Mouse (Mus musculus): ENCODE measurements around the gene Sapcd1. TPM values are rescaled to one million over a fixed set of nuclear protein-coding genes. Genes with fewer than 3 reads are reported as not detected.
"Not testable (repeated sequence)": the region's sequence is repeated elsewhere in the genome, so short reads cannot be mapped to it uniquely, and the experiment has no call there.

The Sapcd1 gene
- polyA plus RNA-seq, 1 experiment from 2014 or later, result 21.5 TPM

- H3K36me3 ChIP-seq, result no peaks in the 10 kb centered on the region
- 84% methylated on average over 7 of the region's 7 CpGs for WGBS
- H3K27ac ChIP-seq (replicated peaks), result peak overlapping the region; percentile 23
- H3K9ac ChIP-seq, result no peak overlapping the region
- H3K9me3 ChIP-seq (replicated peaks), result no peaks in the 10 kb centered on the region
- H3K4me3 ChIP-seq (replicated peaks), result peak overlapping the region; percentile 61
- peaks cover 48% of the 10 kb centered on the region for H3K4me1 ChIP-seq
- no peak for ATAC-seq (ENCODE audit: insufficient number of reproducible peaks, low FRiP score, low TSS enrichment, low read depth)
- no peaks in the 10 kb centered on the region for H3K27me3 ChIP-seq
- peak overlapping the region; percentile 98 for H3K4me2 ChIP-seq (replicated peaks)
Measured at GRCm38 (mm10) chr17:35044904-35045806, 17.3 kb upstream of the Sapcd1 start.

- H3K4me1 ChIP-seq, result peaks cover 35% of the 10 kb centered on the region
- H3K36me3 ChIP-seq, result no peaks in the 10 kb centered on the region
- no peak overlapping the region for H3K4me3 ChIP-seq (replicated peaks)
- H3K9ac ChIP-seq, result no peak overlapping the region
- ATAC-seq (ENCODE audit: insufficient number of reproducible peaks, low FRiP score, low TSS enrichment, low read depth), result no peak
- WGBS, result 73% methylated on average over 4 of the region's 4 CpGs
- H3K27ac ChIP-seq (replicated peaks), result peak overlapping the region; percentile 36; the same call in 1 of the 2 replicates
- no peak overlapping the region for H3K4me2 ChIP-seq (replicated peaks)
- H3K27me3 ChIP-seq, result no peaks in the 10 kb centered on the region
- H3K9me3 ChIP-seq (replicated peaks), result no peaks in the 10 kb centered on the region
Measured at GRCm38 (mm10) chr17:35043794-35044193, 16.0 kb upstream of the Sapcd1 start.

- no peaks in the 10 kb centered on the region for H3K9me3 ChIP-seq (replicated peaks)
- no peaks in the 10 kb centered on the region for H3K27me3 ChIP-seq
- no peak overlapping the region for H3K4me3 ChIP-seq (replicated peaks)
- H3K4me2 ChIP-seq (replicated peaks), result no peak overlapping the region
- H3K27ac ChIP-seq (replicated peaks), result no peak overlapping the region
- 0 out of 2 replicates have a peak, but pooled peaks cover 3% of the 10 kb centered on the region for H3K4me1 ChIP-seq
- H3K36me3 ChIP-seq, result no peaks in the 10 kb centered on the region
- WGBS, result 70% methylated on average over 11 of the region's 11 CpGs
- no peak for ATAC-seq (ENCODE audit: insufficient number of reproducible peaks, low FRiP score, low TSS enrichment, low read depth)
- no peak overlapping the region for H3K9ac ChIP-seq
Measured at GRCm38 (mm10) chr17:35039121-35039873, 11.5 kb upstream of the Sapcd1 start.

- H3K9me3 ChIP-seq (replicated peaks), result no peaks in the 10 kb centered on the region
- no peaks in the 10 kb centered on the region for H3K36me3 ChIP-seq
- H3K27me3 ChIP-seq, result no peaks in the 10 kb centered on the region
- no peak overlapping the region for H3K4me3 ChIP-seq (replicated peaks)
- peaks cover under 1% of the 10 kb centered on the region; the same call in 1 of the 2 replicates for H3K4me1 ChIP-seq
- 56% methylated on average over 6 of the region's 6 CpGs for WGBS
- H3K4me2 ChIP-seq (replicated peaks), result no peak overlapping the region
- H3K27ac ChIP-seq (replicated peaks), result no peak overlapping the region
- no peak for ATAC-seq (ENCODE audit: insufficient number of reproducible peaks, low FRiP score, low TSS enrichment, low read depth)
- H3K9ac ChIP-seq, result no peak overlapping the region
Measured at GRCm38 (mm10) chr17:35034896-35035295, 7.1 kb upstream of the Sapcd1 start.

- not testable (repeated sequence) for ATAC-seq (ENCODE audit: insufficient number of reproducible peaks, low FRiP score, low TSS enrichment, low read depth); H3K27ac ChIP-seq (replicated peaks); H3K36me3 ChIP-seq; H3K4me3 ChIP-seq (replicated peaks); H3K4me2 ChIP-seq (replicated peaks); H3K27me3 ChIP-seq; H3K9ac ChIP-seq; H3K9me3 ChIP-seq (replicated peaks)
- peaks cover 12% of the 10 kb centered on the region for H3K4me1 ChIP-seq
- WGBS, result 68% methylated on average over 1 of the region's 1 CpGs
Measured at GRCm38 (mm10) chr17:35033703-35034102, 5.9 kb upstream of the Sapcd1 start.

GRCm38 (mm10) chr17:35032323-35032870 is 4.6 kb upstream of the Sapcd1 start:
- H3K9ac ChIP-seq, result no peak overlapping the region
- no peak overlapping the region for H3K4me3 ChIP-seq (replicated peaks)
- WGBS, result 73% methylated on average over 8 of the region's 8 CpGs
- H3K27me3 ChIP-seq, result no peaks in the 10 kb centered on the region
- H3K9me3 ChIP-seq (replicated peaks), result no peaks in the 10 kb centered on the region
- ATAC-seq (ENCODE audit: insufficient number of reproducible peaks, low FRiP score, low TSS enrichment, low read depth), result no peak
- no peaks in the 10 kb centered on the region for H3K36me3 ChIP-seq
- peaks cover 25% of the 10 kb centered on the region for H3K4me1 ChIP-seq
- H3K4me2 ChIP-seq (replicated peaks), result no peak overlapping the region
- no peak overlapping the region for H3K27ac ChIP-seq (replicated peaks)

- no peak overlapping the region for H3K4me2 ChIP-seq (replicated peaks)
- no peak overlapping the region for H3K27ac ChIP-seq (replicated peaks)
- H3K4me1 ChIP-seq, result peaks cover 28% of the 10 kb centered on the region
- H3K27me3 ChIP-seq, result no peaks in the 10 kb centered on the region
- H3K4me3 ChIP-seq (replicated peaks), result no peak overlapping the region
- no peak for ATAC-seq (ENCODE audit: insufficient number of reproducible peaks, low FRiP score, low TSS enrichment, low read depth)
- no peaks in the 10 kb centered on the region for H3K9me3 ChIP-seq (replicated peaks)
- WGBS, result 82% methylated on average over 7 of the region's 7 CpGs
- no peak overlapping the region for H3K9ac ChIP-seq
- H3K36me3 ChIP-seq, result no peaks in the 10 kb centered on the region
Measured at GRCm38 (mm10) chr17:35031880-35032279, 4.1 kb upstream of the Sapcd1 start.

GRCm38 (mm10) chr17:35031272-35031671 is 3.5 kb upstream of the Sapcd1 start:
- ATAC-seq (ENCODE audit: insufficient number of reproducible peaks, low FRiP score, low TSS enrichment, low read depth), result no peak
- H3K36me3 ChIP-seq, result no peaks in the 10 kb centered on the region
- no peak overlapping the region for H3K4me2 ChIP-seq (replicated peaks)
- peaks cover 34% of the 10 kb centered on the region for H3K4me1 ChIP-seq
- H3K4me3 ChIP-seq (replicated peaks), result no peak overlapping the region
- 88% methylated on average over 11 of the region's 11 CpGs for WGBS
- no peaks in the 10 kb centered on the region for H3K27me3 ChIP-seq
- no peak overlapping the region for H3K9ac ChIP-seq
- H3K27ac ChIP-seq (replicated peaks), result no peak overlapping the region
- no peaks in the 10 kb centered on the region for H3K9me3 ChIP-seq (replicated peaks)

- Histone ChIP-seq H3K27ac (replicated peaks) (no peak overlapping the region), H3K9me3 (replicated peaks) (no peaks in the 10 kb centered on the region), H3K4me1 (peaks cover 45% of the 10 kb centered on the region), H3K9ac (no peak overlapping the region), H3K36me3 (no peaks in the 10 kb centered on the region), H3K27me3 (no peaks in the 10 kb centered on the region), H3K4me3 (replicated peaks) (no peak overlapping the region), H3K4me2 (replicated peaks) (no peak overlapping the region)
- 33% methylated on average over 19 of the region's 19 CpGs for WGBS
- no peak for ATAC-seq (ENCODE audit: insufficient number of reproducible peaks, low FRiP score, low TSS enrichment, low read depth)
Measured at GRCm38 (mm10) chr17:35029691-35030532, 2.1 kb upstream of the Sapcd1 start.

GRCm38 (mm10) chr17:35028315-35028714 is 499 bp upstream of the Sapcd1 start:
- no peaks in the 10 kb centered on the region for H3K9me3 ChIP-seq (replicated peaks)
- peaks cover 52% of the 10 kb centered on the region for H3K4me1 ChIP-seq
- H3K27me3 ChIP-seq, result no peaks in the 10 kb centered on the region
- no peaks in the 10 kb centered on the region for H3K36me3 ChIP-seq
- H3K9ac ChIP-seq, result no peak overlapping the region
- ATAC-seq (ENCODE audit: insufficient number of reproducible peaks, low FRiP score, low TSS enrichment, low read depth), result no peak
- no peak overlapping the region for H3K4me3 ChIP-seq (replicated peaks)
- WGBS, result 61% methylated on average over 2 of the region's 2 CpGs
- no peak overlapping the region for H3K27ac ChIP-seq (replicated peaks)
- no peak overlapping the region for H3K4me2 ChIP-seq (replicated peaks)

All from embryonic facial prominence, embryonic 15.5 days (tissue).